Mouse (Mus musculus) 3T3-L1 (cell line): Measurements from ENCODE around the gene Castor2.

Experiments used
- DNase-seq: peaks from one replicate; pipeline ENCODE4 v3.0.0-alpha.2; 2015; ENCODE audit warnings: low read depth, low spot score

The Castor2 gene

DNA sequence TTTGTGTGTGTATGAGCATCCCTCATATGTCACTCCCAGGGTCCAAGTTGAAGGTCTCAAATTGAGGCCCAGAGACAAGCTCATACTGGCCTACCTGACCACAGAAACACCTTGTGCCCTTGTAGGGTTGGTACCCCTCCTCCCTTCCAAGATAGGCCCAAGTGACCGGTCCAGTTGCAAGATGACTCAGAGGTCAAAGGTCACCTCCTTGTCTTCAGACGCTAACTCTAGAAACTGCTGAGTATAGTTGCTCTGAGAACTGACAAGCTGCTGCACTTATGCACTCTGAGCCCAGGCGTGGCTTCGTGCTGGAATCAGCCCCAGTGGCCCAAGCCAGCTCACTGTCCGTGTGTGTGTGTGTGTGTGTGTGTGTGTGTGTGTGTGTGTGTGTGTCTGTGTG, 2.4 kb downstream of the Castor2 start:
- peak; percentile 77 for DNase-seq

- DNase-seq, result peak; percentile 47
Measured at GRCm38 (mm10) chr5:134102720-134103119, 3.2 kb downstream of the Castor2 start.

DNA sequence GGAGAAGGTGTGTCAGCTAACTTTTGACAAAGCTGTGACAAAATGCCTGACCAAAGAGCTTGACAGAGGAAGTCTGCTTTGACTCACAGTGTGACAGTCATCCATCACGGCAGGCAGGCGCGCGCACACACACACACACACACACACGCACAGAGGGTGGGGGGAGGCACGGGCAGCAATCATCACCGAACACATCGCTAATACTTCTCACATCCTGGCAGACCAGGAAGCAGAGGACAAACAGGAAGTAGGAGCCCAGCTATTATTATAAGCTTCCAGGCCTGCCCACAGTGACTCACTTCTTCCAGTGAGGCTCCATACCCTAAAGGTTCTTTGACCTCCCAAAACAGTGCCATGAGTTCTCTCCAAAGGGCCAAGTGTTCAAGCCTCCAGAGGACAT, 6.3 kb downstream of the Castor2 start:
- peak; percentile 48 for DNase-seq

DNA sequence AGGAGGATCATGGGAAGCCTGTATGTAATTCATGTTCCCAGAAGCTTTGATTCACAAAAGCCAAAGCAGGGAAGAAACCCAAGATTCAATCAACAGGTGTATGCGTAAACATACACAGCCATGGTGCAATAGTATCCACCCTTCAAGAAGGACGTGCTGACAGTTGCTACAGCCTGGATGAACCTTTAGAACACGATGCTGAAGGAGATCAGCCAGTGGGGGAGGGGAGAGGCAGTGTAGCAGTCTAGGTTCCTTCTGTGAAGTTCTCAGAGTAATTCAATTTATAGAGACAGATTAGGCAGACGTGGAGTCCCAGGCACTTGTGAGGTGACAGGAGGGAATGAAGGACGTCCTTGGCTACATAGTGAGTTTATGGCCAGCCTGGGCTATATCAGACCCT, 15.5 kb downstream of the Castor2 start:
- DNase-seq, result no peak

DNA sequence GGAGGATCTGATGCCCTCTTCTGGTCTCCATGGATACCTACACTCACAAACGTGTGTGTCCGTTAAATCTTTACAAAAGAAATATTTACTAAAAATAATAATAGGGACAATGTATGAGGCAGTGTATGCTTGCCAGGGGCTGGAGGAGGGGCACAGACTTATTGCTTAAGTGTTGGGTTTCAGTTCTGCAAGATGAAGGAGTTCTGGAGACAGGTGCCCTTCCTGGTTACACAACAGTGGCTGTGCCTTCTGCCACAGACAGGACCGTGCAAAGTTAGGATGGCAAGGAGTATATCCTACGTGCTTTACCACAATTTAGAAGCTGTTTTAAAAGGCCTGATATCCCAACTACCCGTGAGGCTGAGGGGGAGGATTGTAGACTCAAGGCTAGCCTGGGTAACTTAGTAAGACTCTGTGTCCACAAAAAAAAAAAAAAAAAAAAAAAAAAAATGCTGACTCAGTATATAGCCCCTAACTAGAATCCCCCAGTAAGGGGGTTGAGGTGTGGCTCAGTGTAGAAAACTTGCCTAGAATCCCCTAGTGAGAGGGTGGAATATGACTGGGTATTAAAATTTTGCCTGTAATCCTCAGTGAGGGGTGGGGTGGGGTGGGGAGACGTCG, 16.2 kb downstream of the Castor2 start:
- no peak for DNase-seq

GRCm38 (mm10) chr5:134118798-134119407, 19.4 kb downstream of the Castor2 start:
- DNase-seq, result no peak

- peak; percentile 76 for DNase-seq
Measured at GRCm38 (mm10) chr5:134119481-134120120, 20.1 kb downstream of the Castor2 start.

- no peak for DNase-seq
Measured at GRCm38 (mm10) chr5:134120135-134120534, 20.6 kb downstream of the Castor2 start.

- peak; percentile 62 for DNase-seq
Measured at GRCm38 (mm10) chr5:134121138-134121892, 21.8 kb downstream of the Castor2 start.

DNA sequence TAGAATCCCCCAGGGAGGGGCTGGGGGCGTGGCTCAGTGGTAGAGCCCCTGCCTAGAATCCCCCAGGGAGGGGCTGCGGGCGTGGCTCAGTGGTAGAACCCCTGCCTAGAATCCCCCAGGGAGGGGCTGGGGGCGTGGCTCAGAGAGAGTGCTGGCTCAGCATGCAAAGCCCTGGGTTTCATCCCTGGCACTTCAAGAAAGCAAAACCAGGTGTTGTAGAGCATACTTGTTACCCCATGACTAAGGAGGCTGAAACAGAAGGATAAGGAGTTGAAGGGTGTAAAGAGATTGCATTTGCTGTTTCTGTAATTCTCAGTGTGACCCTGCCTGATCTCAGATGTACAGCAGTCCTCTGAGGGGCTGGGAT, 22.4 kb downstream of the Castor2 start:
- DNase-seq, result no peak

DNA sequence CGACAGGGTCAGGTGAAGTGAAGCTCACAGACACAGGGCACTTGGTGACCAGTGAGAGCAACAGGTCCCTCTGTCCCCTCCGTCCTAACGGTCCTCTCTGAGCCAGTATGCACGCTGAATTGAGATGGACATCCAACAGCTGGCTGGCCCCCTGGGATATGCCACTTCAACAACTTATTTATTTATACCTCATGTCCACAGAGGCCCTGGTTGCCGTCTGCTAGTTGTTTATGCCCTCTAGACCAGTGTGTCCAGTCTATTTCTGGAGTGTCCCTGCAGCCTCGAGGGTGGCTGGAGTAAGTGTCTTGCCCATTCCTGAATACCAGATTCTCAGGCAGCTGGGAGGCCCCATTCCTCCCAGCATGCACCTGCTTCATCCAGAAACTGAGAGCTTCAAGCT, 24.3 kb downstream of the Castor2 start:
- DNase-seq, result no peak

DNA sequence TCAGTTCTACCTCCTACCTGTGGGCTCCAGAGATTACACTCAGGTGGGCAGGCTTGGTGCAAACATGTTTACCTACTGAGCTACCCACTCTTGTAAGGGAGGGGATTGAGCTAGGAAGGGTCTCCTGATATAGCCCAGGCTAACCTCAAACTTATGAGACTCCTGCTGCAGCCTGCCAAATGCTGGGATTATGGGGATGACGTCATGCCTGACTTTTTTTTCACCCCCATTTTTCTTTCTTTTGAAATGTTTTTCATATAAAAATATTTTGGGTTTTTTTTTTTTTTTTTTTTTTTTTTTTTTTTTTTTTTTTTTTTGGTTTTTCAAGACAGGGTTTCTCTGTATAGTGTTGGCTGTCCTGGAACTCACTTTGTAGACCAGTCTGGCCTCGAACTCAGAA, 26.7 kb downstream of the Castor2 start:
- peak; percentile 52 for DNase-seq

DNA sequence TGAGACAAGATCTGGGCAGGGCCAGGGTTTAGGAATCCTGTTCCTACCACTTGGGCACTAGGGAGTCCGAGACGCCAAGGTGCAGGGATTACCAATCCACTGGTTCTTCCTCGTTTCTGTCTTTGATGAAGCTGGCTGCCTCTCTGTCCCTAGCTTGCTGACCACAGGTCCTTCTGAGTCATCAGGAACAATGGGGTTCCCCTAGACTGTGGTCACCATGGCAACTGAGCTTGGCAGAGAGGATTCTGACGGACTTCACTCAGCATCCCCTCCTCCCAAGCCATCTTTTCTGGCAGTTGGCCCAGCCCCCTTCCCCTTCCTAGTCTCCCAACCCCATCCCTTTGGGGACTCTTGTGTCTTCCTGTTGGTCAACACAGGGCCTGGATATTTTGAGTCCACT, 32.1 kb downstream of the Castor2 start:
- DNase-seq, result peak; percentile 97

GRCm38 (mm10) chr5:134136022-134136421, 36.5 kb downstream of the Castor2 start:
- DNase-seq, result no peak

GRCm38 (mm10) chr5:134137933-134138332, 38.4 kb downstream of the Castor2 start:
- DNase-seq, result no peak

GRCm38 (mm10) chr5:134139429-134139828, 39.9 kb downstream of the Castor2 start:
- no peak for DNase-seq

DNA sequence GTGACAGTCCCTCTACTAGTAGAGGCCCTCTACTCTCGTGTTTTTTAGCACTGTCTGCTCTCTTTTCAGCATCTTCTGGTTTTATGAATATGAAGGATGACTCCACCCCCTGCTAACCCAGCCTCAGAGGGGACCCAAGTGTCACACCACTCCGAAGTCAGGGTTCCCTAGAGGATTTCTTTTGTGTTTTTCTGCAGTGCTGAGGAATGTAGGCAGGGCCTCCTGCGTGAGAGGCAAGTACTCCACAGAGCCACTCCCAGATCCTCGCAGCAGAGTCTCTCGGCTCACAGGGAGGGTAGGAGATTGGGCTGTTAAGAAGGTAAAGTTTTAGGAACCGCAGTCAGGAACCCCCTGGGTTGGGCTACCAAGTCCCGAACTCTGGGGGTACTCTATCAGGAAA, 41.7 kb downstream of the Castor2 start:
- DNase-seq, result no peak

GRCm38 (mm10) chr5:134142381-134142780, 42.9 kb downstream of the Castor2 start:
- DNase-seq, result no peak

GRCm38 (mm10) chr5:134144986-134145385, 45.5 kb downstream of the Castor2 start:
- DNase-seq, result no peak

DNA sequence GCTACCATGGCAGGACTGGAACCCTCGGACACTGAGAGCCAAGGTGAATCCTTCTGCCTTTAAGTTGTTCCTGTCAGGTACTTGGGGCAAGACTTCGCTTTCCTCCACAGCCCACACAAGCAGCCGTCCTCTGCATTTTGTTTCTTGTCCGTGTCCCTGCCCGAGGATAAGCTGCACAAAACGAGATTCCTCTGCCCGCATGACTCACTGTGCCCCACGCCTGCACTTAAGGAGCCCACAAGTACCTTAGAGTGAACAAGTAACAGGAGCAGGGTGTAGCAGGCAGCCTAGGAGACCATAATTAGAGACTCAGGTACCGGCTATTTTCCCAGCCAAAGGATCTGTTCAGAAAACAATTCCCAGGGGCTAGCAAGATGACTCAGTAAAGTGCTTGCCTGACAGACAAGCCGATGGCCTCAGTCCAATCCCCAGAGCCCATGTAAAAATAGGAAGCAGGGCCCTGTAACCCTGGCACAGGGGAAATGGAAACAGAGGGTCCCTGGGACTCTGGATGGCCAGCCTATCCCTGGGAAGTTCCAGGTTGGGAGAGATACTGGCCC, 47.8 kb downstream of the Castor2 start:
- DNase-seq, result peak; percentile 83

- DNase-seq, result no peak
Measured at GRCm38 (mm10) chr5:134148153-134148552, 48.6 kb downstream of the Castor2 start.

DNA sequence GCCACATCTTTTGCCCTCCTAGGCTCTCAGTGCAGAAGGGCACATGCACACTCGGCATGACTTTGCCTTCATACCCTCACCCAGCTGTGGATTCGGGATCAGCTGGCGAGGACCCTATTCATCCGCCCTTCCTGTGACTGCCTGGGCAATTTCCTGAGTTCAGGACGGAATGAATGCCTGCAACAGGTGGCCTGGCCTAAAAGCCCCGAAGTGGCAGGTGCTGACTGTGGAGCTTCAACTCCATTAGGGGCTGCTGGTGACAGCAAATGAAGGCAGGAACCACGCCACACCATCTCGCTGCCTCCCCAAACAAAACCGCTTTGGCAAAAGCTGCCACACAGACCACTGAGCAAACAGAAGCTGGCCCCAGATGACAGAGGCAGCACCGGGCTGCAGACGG, 52.4 kb downstream of the Castor2 start:
- no peak for DNase-seq
